Mouse (Mus musculus) heart, adult 2 months (tissue): ENCODE data around the gene Myof. TPM values are rescaled to one million over a fixed set of nuclear protein-coding genes. Genes with fewer than 3 reads are reported as not detected.

Source experiments
- DNase-seq, 2 experiments: peaks; one replicate each; pipeline ENCODE4 v3.0.0; 2021
- H3K27ac ChIP-seq: fragments of 200-600 bp; 2 replicates; pipeline ENCODE4 v1.8.1; 2022
- H3K27me3 ChIP-seq: fragments of 200-500 bp; 2 replicates; pipeline ENCODE4 v1.6.1; 2012; ENCODE audit warnings: mild to moderate bottlenecking, low read length, inconsistent platforms, mixed read lengths; ENCODE audit not compliant: control insufficient read depth, insufficient read depth
- H3K36me3 ChIP-seq: fragments of 200-500 bp; 2 replicates; pipeline ENCODE4 v1.6.1; 2012; ENCODE audit warnings: low read length, inconsistent platforms; ENCODE audit not compliant: control insufficient read depth, insufficient read depth
- H3K4me1 ChIP-seq: fragments of 200-500 bp; 2 replicates; pipeline ENCODE4 v1.6.1; 2011; ENCODE audit warnings: low read length; ENCODE audit not compliant: control insufficient read depth, insufficient read depth
- H3K4me3 ChIP-seq: fragments of 200-600 bp; 2 replicates; pipeline ENCODE4 v1.8.1; 2022
- H3K79me2 ChIP-seq: fragments of 200-500 bp; replicated peaks from 2 replicates; pipeline ENCODE4 v1.6.1; 2012; ENCODE audit warnings: mild to moderate bottlenecking, inconsistent platforms, low read length, moderate library complexity, mixed read lengths; ENCODE audit not compliant: control insufficient read depth, insufficient read depth
- H3K9ac ChIP-seq: fragments of 200-500 bp; 2 replicates; pipeline ENCODE4 v1.6.1; 2012; ENCODE audit warnings: low read depth, mild to moderate bottlenecking, control low read depth, inconsistent platforms, low read length, mixed read lengths
- CTCF ChIP-seq: fragments of 200-600 bp; IDR thresholded peaks from 2 replicates; pipeline ENCODE4 v1.8.1; 2022; ENCODE audit warnings: antibody characterized with exemption, mild to moderate bottlenecking, moderate library complexity
- EP300 ChIP-seq: fragments of 200-500 bp; IDR thresholded peaks from 2 replicates; pipeline ENCODE4 v1.6.1; 2011; ENCODE audit warnings: low read depth, low read length, control low read depth; ENCODE audit not compliant: insufficient read depth
- POLR2A ChIP-seq: fragments of 200-500 bp; IDR thresholded peaks from 2 replicates; pipeline ENCODE4 v1.6.1; 2011; ENCODE audit warnings: mild to moderate bottlenecking, low read depth, low read length, control low read depth; ENCODE audit not compliant: insufficient read depth
- WGBS: fragments of 180-500 bp; shearing (Covaris S2); methylation state at CpG from one replicate; pipeline ENCODE4 v1.1.7; 2018; 5-methylcytosine and 5-hydroxymethylcytosine counted together
- intact Hi-C: fragments of 180-260 bp; cut with DNase I; formaldehyde crosslinking; loops from one replicate; pipeline ENCODE4 v1.15.1; 2025
- polyA plus RNA-seq: library from polyadenylated mRNA; depleted of rRNA; stranded (reverse); fragments of >200 nt; gene quantifications from 2 replicates; pipeline ENCODE4 v1.2.3, GENCODE M21; 2012
- total RNA-seq, 2 experiments: library from RNA; stranded (reverse); gene quantifications; 2 replicates each; pipeline ENCODE4 v1.2.3; 2021

The Myof gene
- total and polyA plus RNA-seq, 3 experiments = 6.2 to 8.9 (median 8.4) TPM

- Histone ChIP-seq H3K27me3 (0 out of 2 replicates have a peak, but pooled peaks cover 2% of the 10 kb centered on the region), H3K9ac (no peak overlapping the region), H3K4me1 (peaks cover 2% of the 10 kb centered on the region; the same call in 1 of the 2 replicates), H3K36me3 (no peaks in the 10 kb centered on the region), H3K79me2 (no peaks in the 10 kb centered on the region), H3K27ac (peak overlapping the region; percentile 53), H3K4me3 (no peak overlapping the region)
- intact Hi-C loops = loop anchor here (2.0 to 5.0 kb wide), 2 partner anchors 50 to 96 kb away; no protein-coding TSS in a partner anchor
- DNase-seq = peak; percentile 61 to 76
- TF ChIP-seq EP300 (0 out of 2 replicates have a peak, but pooled peaks have one; percentile 31), CTCF (no peak)
- WGBS = 34% methylated on average over 7 of the region's 7 CpGs
Observed at GRCm38 (mm10) chr19:37957256-37957655, 86.1 kb downstream of the Myof start.

- 29% methylated on average over 3 of the region's 3 CpGs for WGBS
- H3K36me3 ChIP-seq = no peaks in the 10 kb centered on the region
- no peak overlapping the region for H3K9ac ChIP-seq
- TF ChIP-seq EP300 = no peak
- TF ChIP-seq POLR2A = no peak
- TF ChIP-seq CTCF = no peak
- no peaks in the 10 kb centered on the region for H3K79me2 ChIP-seq
- H3K27ac ChIP-seq = no peak overlapping the region; the same call in 1 of the 2 replicates
- no peak overlapping the region for H3K4me3 ChIP-seq
- H3K27me3 ChIP-seq = 0 out of 2 replicates have a peak, but pooled peaks cover 2% of the 10 kb centered on the region
- intact Hi-C loops = loop anchor here (2.0 to 5.0 kb wide), 2 partner anchors 51 to 97 kb away; no protein-coding TSS in a partner anchor
- DNase-seq = peak in 1 of 2 experiments; percentile 13
- peaks cover 2% of the 10 kb centered on the region; the same call in 1 of the 2 replicates for H3K4me1 ChIP-seq
Observed at GRCm38 (mm10) chr19:37956006-37956405, 87.4 kb downstream of the Myof start.

- no peak overlapping the region; the same call in 1 of the 2 replicates for H3K27ac ChIP-seq
Observed at GRCm38 (mm10) chr19:37955425-37956001, 87.9 kb downstream of the Myof start.

GRCm38 (mm10) chr19:37954772-37955171 lies 88.6 kb downstream of the Myof start:
- no peak overlapping the region for H3K4me3 ChIP-seq
- no peak overlapping the region for H3K9ac ChIP-seq
- no peak for DNase-seq
- WGBS = 65% methylated on average over 5 of the region's 5 CpGs
- H3K27ac ChIP-seq = no peak overlapping the region
- no peaks in the 10 kb centered on the region for H3K27me3 ChIP-seq
- intact Hi-C loops = loop anchor here (1.0 to 5.0 kb wide), 4 partner anchors 53 to 398 kb away; partner anchors contain the start of gene Myof
- H3K36me3 ChIP-seq = no peaks in the 10 kb centered on the region
- H3K79me2 ChIP-seq = no peaks in the 10 kb centered on the region
- H3K4me1 ChIP-seq = peaks cover 2% of the 10 kb centered on the region; the same call in 1 of the 2 replicates
- no peak for TF ChIP-seq POLR2A
- TF ChIP-seq CTCF = no peak
- TF ChIP-seq EP300 = no peak

More at GRCm38 (mm10) chr19:37955425-37956001, 87.9 kb downstream of the Myof start:
- H3K79me2 ChIP-seq = no peaks in the 10 kb centered on the region
- DNase-seq = peak; percentile 59 to 69
- WGBS = 24% methylated on average over 7 of the region's 7 CpGs
- peak; percentile 78; the same call in 1 of the 2 replicates for TF ChIP-seq EP300
- TF ChIP-seq POLR2A = no peak
- peak; percentile 97 for TF ChIP-seq CTCF
- no peak overlapping the region for H3K4me3 ChIP-seq
- intact Hi-C loops = loop anchor here (1.0 to 5.0 kb wide), 5 partner anchors 52 to 397 kb away; partner anchors contain the start of gene Myof
- H3K9ac ChIP-seq = no peak overlapping the region
- no peaks in the 10 kb centered on the region for H3K36me3 ChIP-seq
- H3K4me1 ChIP-seq = peaks cover 2% of the 10 kb centered on the region; the same call in 1 of the 2 replicates
- no peaks in the 10 kb centered on the region for H3K27me3 ChIP-seq

GRCm38 (mm10) chr19:37954236-37954635 lies 89.1 kb downstream of the Myof start:
- H3K9ac ChIP-seq = no peak overlapping the region
- H3K36me3 ChIP-seq = no peaks in the 10 kb centered on the region
- H3K27me3 ChIP-seq = no peaks in the 10 kb centered on the region
- 73% methylated on average over 8 of the region's 8 CpGs for WGBS
- H3K4me3 ChIP-seq = no peak overlapping the region
- TF ChIP-seq EP300 = no peak
- peaks cover 2% of the 10 kb centered on the region; the same call in 1 of the 2 replicates for H3K4me1 ChIP-seq
- no peaks in the 10 kb centered on the region for H3K79me2 ChIP-seq
- DNase-seq = no peak
- no peak overlapping the region for H3K27ac ChIP-seq
- intact Hi-C loops = no loop called here

GRCm38 (mm10) chr19:37946696-37947095 lies 96.7 kb downstream of the Myof start:
- H3K79me2 ChIP-seq = no peaks in the 10 kb centered on the region
- H3K27ac ChIP-seq = no peak overlapping the region
- no peaks in the 10 kb centered on the region for H3K4me1 ChIP-seq
- no peak overlapping the region for H3K4me3 ChIP-seq
- TF ChIP-seq POLR2A = no peak
- no peak for TF ChIP-seq EP300
- WGBS = 31% methylated on average over 4 of the region's 4 CpGs
- no peaks in the 10 kb centered on the region for H3K36me3 ChIP-seq
- intact Hi-C loops = no loop called here
- H3K9ac ChIP-seq = no peak overlapping the region
- no peak for DNase-seq
- H3K27me3 ChIP-seq = no peaks in the 10 kb centered on the region
